Mouse (Mus musculus): ENCODE data around the gene Zfp692. TPM values are rescaled to one million over a fixed set of nuclear protein-coding genes. Genes with fewer than 3 reads are reported as not detected.
A peak's percentile ranks its signal among the peaks of the same experiment; 100 is the strongest.

Gene Zfp692
- total and polyA plus RNA-seq, 3 experiments, result 14.5 to 17.5 (median 15.5) TPM

DNA sequence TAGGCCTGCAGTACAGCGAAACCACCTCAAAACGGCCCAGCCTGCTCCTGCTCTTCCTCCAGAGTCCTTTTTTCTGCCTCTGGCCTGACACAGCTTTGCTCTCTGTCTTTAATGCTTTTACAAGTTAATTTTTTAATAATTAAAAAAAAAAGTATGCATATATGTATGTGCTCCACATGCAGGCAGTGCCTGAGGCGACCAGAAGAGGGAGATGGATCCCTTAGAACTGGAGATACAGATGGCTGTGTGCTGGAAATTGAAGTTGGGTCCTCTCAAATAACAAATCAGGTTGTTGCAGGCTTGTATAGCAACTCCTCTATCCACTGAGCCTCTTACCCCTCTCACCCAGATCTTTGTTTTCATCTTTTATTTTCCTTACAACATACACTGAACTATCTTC lies 19.9 kb downstream of the Zfp692 start:
- no peaks in the 10 kb centered on the region for H3K9me3 ChIP-seq (replicated peaks)
- H3K4me1 ChIP-seq (ENCODE audit: insufficient read depth, low read depth, low read length), result peaks cover 55% of the 10 kb centered on the region
- H3K4me3 ChIP-seq (ENCODE audit: low read depth, low read length), result no peak overlapping the region
- TF ChIP-seq GATA1 (IDR thresholded peaks at IDR 0.05; ENCODE audit: borderline replicate concordance, low read length) (no peak), TAL1 (conservative IDR thresholded peaks at IDR 0.05; ENCODE audit: low read depth, low read length) (no peak), GATA2 (IDR thresholded peaks at IDR 0.05; ENCODE audit: borderline replicate concordance, low read depth, low read length) (no peak), POLR2AphosphoS5 (IDR thresholded peaks at IDR 0.05; ENCODE audit: insufficient replicate concordance, low read depth, low read length) (no peak), CTCF (IDR thresholded peaks at IDR 0.05; ENCODE audit: low read depth, low read length) (0 out of 2 replicates have a peak, but pooled peaks have one; percentile 29)
- ATAC-seq (ENCODE audit: extremely low read depth, insufficient number of reproducible peaks, low FRiP score, poor library complexity, severe bottlenecking), result no peak
- DNase-seq (ENCODE audit: low spot score), result no peak
- H3K27me3 ChIP-seq (ENCODE audit: insufficient read depth, low read length), result no peaks in the 10 kb centered on the region
- peaks cover 48% of the 10 kb centered on the region for H3K36me3 ChIP-seq (replicated peaks)

DNA sequence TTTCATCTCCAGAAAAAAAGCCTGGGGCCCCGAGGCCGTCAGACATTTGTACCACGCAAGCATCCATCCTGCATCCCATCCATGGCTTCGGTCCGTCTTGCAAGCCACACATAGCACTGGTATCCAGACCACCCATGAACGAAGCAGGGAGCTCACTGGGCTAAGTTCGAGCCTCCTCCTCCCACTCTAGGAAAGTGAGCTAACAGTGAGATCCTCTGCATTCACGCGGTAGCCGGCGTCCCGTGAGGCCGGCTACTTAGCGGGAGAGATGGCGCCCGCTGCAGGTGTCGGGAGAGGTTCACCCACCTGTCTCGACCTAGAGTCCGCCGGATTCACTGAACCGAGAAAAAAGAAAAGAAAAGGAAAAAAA lies 23.0 kb downstream of the Zfp692 start:
- H3K4me1 ChIP-seq (ENCODE audit: insufficient read depth, low read depth, low read length), result peaks cover 55% of the 10 kb centered on the region
- H3K36me3 ChIP-seq (replicated peaks), result peaks cover 63% of the 10 kb centered on the region
- no peaks in the 10 kb centered on the region for H3K27me3 ChIP-seq (ENCODE audit: insufficient read depth, low read length)
- H3K9me3 ChIP-seq (replicated peaks), result no peaks in the 10 kb centered on the region
- DNase-seq (ENCODE audit: low spot score) (peak; percentile 44), ATAC-seq (ENCODE audit: extremely low read depth, insufficient number of reproducible peaks, low FRiP score, poor library complexity, severe bottlenecking) (no peak)
- peak overlapping the region; percentile 78 for H3K4me3 ChIP-seq (ENCODE audit: low read depth, low read length)
- TF ChIP-seq CTCF (IDR thresholded peaks at IDR 0.05; ENCODE audit: low read depth, low read length) (no peak), TAL1 (conservative IDR thresholded peaks at IDR 0.05; ENCODE audit: low read depth, low read length) (no peak), GATA2 (IDR thresholded peaks at IDR 0.05; ENCODE audit: borderline replicate concordance, low read depth, low read length) (no peak), POLR2AphosphoS5 (IDR thresholded peaks at IDR 0.05; ENCODE audit: insufficient replicate concordance, low read depth, low read length) (no peak), GATA1 (IDR thresholded peaks at IDR 0.05; ENCODE audit: borderline replicate concordance, low read length) (no peak)

DNA sequence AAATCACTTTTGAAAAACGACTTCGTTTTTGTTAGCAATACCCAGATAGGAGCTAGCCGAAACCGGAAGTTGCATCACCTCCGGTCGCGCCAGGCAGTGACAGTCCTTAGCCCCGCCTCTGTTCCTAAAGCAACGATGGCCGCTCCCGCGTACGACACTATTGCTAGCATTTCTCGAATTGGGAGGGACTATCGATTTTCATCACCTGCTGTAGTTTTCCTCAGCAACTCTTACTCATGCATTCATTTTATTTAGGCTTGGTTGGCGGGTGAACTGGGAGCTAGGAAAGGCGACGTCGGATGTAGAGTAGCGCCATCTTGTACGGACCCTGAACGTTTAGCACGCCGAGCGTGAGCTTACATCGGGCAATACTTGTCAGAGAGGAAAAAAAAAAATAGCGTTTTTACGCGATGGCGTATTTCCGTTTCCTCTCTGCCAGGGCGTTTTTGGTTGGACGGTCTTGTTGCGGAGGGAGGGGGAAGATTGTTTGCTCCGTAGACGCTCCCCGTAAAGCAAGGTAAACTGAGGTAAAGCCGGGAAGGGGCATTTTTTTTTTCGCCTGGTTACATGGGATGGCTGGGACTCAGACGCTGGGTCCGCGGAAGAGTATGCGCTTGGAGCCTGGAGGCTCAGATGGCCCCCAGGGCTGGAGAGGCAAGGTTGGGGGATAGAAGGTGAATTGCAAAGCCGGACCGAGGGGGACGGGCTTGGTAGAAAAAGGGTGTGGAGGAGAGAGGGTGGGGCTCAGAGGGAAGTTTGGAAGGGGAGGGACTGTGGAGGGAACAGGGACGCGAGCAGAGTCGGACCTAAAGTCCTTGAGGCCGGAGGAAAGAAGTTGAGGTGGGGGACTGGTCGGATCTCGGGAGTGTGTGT lies 23.6 kb downstream of the Zfp692 start, which contains the start of the genes Zfp672 and Sh3bp5l:
Zfp672 (minus strand) TSS at position 64 of the 873 bp plus-strand sequence.
Sh3bp5l (plus strand) TSS at position 449 of the 873 bp plus-strand sequence.
- H3K36me3 ChIP-seq (replicated peaks), result peaks cover 64% of the 10 kb centered on the region
- H3K27me3 ChIP-seq (ENCODE audit: insufficient read depth, low read length), result no peaks in the 10 kb centered on the region
- DNase-seq (ENCODE audit: low spot score) (peak; percentile 80), ATAC-seq (ENCODE audit: extremely low read depth, insufficient number of reproducible peaks, low FRiP score, poor library complexity, severe bottlenecking) (peak; percentile 88)
- no peaks in the 10 kb centered on the region for H3K9me3 ChIP-seq (replicated peaks)
- no peak for TF ChIP-seq POLR2AphosphoS5 (IDR thresholded peaks at IDR 0.05; ENCODE audit: insufficient replicate concordance, low read depth, low read length)
- no peak for TF ChIP-seq TAL1 (conservative IDR thresholded peaks at IDR 0.05; ENCODE audit: low read depth, low read length)
- TF ChIP-seq CTCF (IDR thresholded peaks at IDR 0.05; ENCODE audit: low read depth, low read length), result no peak
- TF ChIP-seq GATA1 (IDR thresholded peaks at IDR 0.05; ENCODE audit: borderline replicate concordance, low read length), result no peak
- TF ChIP-seq GATA2 (IDR thresholded peaks at IDR 0.05; ENCODE audit: borderline replicate concordance, low read depth, low read length), result no peak
- peak within 1 kb of the TSS; percentile 78 for H3K4me3 ChIP-seq (ENCODE audit: low read depth, low read length)
- peaks cover 54% of the 10 kb centered on the region for H3K4me1 ChIP-seq (ENCODE audit: insufficient read depth, low read depth, low read length)

DNA sequence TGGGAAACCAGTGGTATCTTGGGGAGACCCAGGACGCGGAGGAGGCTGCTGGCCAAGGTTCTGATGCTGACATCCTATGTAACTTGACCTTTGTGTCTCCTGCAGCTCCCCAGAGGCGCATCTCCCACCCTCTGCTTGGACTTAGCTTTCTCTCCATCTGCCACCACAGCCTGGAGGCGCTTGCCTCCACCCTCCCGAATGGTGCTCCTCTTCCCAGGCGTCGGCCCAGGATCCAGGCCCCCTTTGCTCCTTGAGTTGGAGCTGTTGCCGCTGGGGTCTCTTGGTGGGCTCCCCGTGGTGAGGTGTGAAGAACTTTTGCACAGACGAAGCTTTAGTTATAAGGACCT lies 24.3 kb downstream of the Zfp692 start:
- Histone ChIP-seq H3K4me1 (ENCODE audit: insufficient read depth, low read depth, low read length) (peaks cover 54% of the 10 kb centered on the region), H3K4me3 (ENCODE audit: low read depth, low read length) (peak overlapping the region; percentile 78), H3K36me3 (replicated peaks) (peaks cover 68% of the 10 kb centered on the region), H3K27me3 (ENCODE audit: insufficient read depth, low read length) (no peaks in the 10 kb centered on the region), H3K9me3 (replicated peaks) (no peaks in the 10 kb centered on the region)
- ATAC-seq (ENCODE audit: extremely low read depth, insufficient number of reproducible peaks, low FRiP score, poor library complexity, severe bottlenecking), result no peak
- TF ChIP-seq POLR2AphosphoS5 (IDR thresholded peaks at IDR 0.05; ENCODE audit: insufficient replicate concordance, low read depth, low read length) (no peak), CTCF (IDR thresholded peaks at IDR 0.05; ENCODE audit: low read depth, low read length) (no peak), GATA1 (IDR thresholded peaks at IDR 0.05; ENCODE audit: borderline replicate concordance, low read length) (no peak), TAL1 (conservative IDR thresholded peaks at IDR 0.05; ENCODE audit: low read depth, low read length) (no peak), GATA2 (IDR thresholded peaks at IDR 0.05; ENCODE audit: borderline replicate concordance, low read depth, low read length) (no peak)
- DNase-seq (ENCODE audit: low spot score), result no peak

DNA sequence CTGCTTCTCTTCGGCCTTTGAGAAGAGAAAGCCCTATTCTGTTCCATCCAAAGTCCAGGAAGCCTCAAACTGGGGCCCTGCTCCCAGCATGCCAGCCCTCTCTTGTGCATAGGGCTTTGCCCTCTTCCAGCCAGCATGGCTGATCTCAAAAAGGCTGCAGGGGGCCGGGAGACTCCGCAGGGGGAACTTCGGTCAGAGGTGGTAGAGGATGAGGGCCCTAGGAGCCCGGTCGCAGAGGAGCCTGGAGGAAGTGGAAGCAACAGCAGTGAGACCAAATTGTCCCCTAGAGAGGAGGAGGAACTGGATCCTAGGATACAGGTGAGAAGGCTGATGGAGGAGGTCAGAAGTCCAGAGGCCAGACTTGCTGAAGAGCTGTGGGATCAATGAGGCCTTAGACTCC lies 24.7 kb downstream of the Zfp692 start:
- H3K36me3 ChIP-seq (replicated peaks), result peaks cover 69% of the 10 kb centered on the region

DNA sequence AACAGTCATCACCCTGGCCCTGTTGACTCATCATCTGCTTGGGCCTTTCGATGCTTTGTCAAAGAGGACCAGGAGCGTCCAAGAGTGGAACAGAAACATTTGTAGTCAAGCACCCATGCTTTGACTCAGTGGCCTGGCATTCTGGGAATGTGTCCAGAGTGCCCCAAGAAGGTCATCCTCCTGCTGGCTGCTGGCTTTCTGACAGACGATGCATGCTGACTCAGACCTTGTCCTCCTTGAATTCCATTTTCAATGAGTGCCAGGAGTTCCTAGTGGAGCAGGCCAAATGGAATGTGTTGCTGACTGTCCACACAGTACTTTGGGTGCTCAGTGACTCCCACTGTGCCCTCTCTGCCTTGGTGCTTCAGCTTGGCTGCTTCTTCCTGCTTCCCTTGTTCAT lies 27.9 kb downstream of the Zfp692 start:
- Histone ChIP-seq H3K9me3 (replicated peaks) (no peaks in the 10 kb centered on the region), H3K27me3 (ENCODE audit: insufficient read depth, low read length) (no peaks in the 10 kb centered on the region), H3K4me3 (ENCODE audit: low read depth, low read length) (no peak overlapping the region), H3K4me1 (ENCODE audit: insufficient read depth, low read depth, low read length) (peaks cover 35% of the 10 kb centered on the region), H3K36me3 (replicated peaks) (peaks cover 74% of the 10 kb centered on the region)
- no peak for TF ChIP-seq CTCF (IDR thresholded peaks at IDR 0.05; ENCODE audit: low read depth, low read length)
- DNase-seq (ENCODE audit: low spot score) (no peak), ATAC-seq (ENCODE audit: extremely low read depth, insufficient number of reproducible peaks, low FRiP score, poor library complexity, severe bottlenecking) (no peak)

More for the DNA sequence above, 24.7 kb downstream of the Zfp692 start:
- ATAC-seq (ENCODE audit: extremely low read depth, insufficient number of reproducible peaks, low FRiP score, poor library complexity, severe bottlenecking), result no peak
- TF ChIP-seq GATA1 (IDR thresholded peaks at IDR 0.05; ENCODE audit: borderline replicate concordance, low read length), result no peak
- no peak for TF ChIP-seq TAL1 (conservative IDR thresholded peaks at IDR 0.05; ENCODE audit: low read depth, low read length)
- no peak for TF ChIP-seq CTCF (IDR thresholded peaks at IDR 0.05; ENCODE audit: low read depth, low read length)
- Histone ChIP-seq H3K4me3 (ENCODE audit: low read depth, low read length) (peak overlapping the region; percentile 78), H3K27me3 (ENCODE audit: insufficient read depth, low read length) (no peaks in the 10 kb centered on the region), H3K9me3 (replicated peaks) (no peaks in the 10 kb centered on the region), H3K4me1 (ENCODE audit: insufficient read depth, low read depth, low read length) (peaks cover 54% of the 10 kb centered on the region)
- DNase-seq (ENCODE audit: low spot score), result no peak

All from G1E (cell line).